Mouse (Mus musculus) MEL (cell line): Measurements from ENCODE around the gene Ubac2.

ENCODE experiments used
- BHLHE40 ChIP-seq: IDR thresholded peaks from 2 replicates; pipeline ENCODE4 v1.6.1; 2012; ENCODE audit warnings: low read depth, mild to moderate bottlenecking, inconsistent platforms, low read length, improper control_type of control experiment, borderline replicate concordance
- CTCF ChIP-seq, 3 experiments: IDR thresholded peaks in 2 of 3; conservative IDR thresholded peaks in 1 of 3; 2 replicates each; pipeline ENCODE4 v1.5.1; 2011 to 2012; ENCODE audit warnings: low read length in 3 of 3, low read depth in 2 of 3, mild to moderate bottlenecking in 2 of 3, improper control_type of control experiment in 1 of 3, inconsistent platforms in 1 of 3, mixed read lengths in 1 of 3, moderate library complexity in 1 of 3; ENCODE audit not compliant: control insufficient read depth in 1 of 3, insufficient read depth in 1 of 3, poor library complexity in 1 of 3, severe bottlenecking in 1 of 3
- EP300 ChIP-seq, 2 experiments: IDR thresholded peaks; 2 replicates each; pipeline ENCODE4 v1.6.1; 2011; ENCODE audit warnings: improper control_type of control experiment in 2 of 2, low read length in 2 of 2, low read depth in 1 of 2, mild to moderate bottlenecking in 1 of 2
- GATA1 ChIP-seq: IDR thresholded peaks from 2 replicates; pipeline ENCODE4 v1.6.1; 2011; ENCODE audit warnings: low read depth, low read length, improper control_type of control experiment
- MYC ChIP-seq: IDR thresholded peaks from 2 replicates; pipeline ENCODE4 v1.6.1; 2011; ENCODE audit warnings: low read depth, mild to moderate bottlenecking, low read length, improper control_type of control experiment, moderate library complexity
- NRF1 ChIP-seq: IDR thresholded peaks from 2 replicates; pipeline ENCODE4 v1.6.1; 2014; ENCODE audit warnings: low read depth, mild to moderate bottlenecking, inconsistent platforms, low read length, improper control_type of control experiment, moderate library complexity; ENCODE audit not compliant: poor library complexity, insufficient read depth, severe bottlenecking
- POLR2A ChIP-seq, 2 experiments: IDR thresholded peaks; 2 replicates each; pipeline ENCODE4 v1.6.1; 2011 to 2012; ENCODE audit warnings: low read length in 2 of 2, mild to moderate bottlenecking in 2 of 2, control low read depth in 1 of 2, improper control_type of control experiment in 1 of 2, low read depth in 1 of 2, moderate library complexity in 1 of 2; ENCODE audit not compliant: control insufficient read depth in 1 of 2, insufficient read depth in 1 of 2, poor library complexity in 1 of 2

DNA sequence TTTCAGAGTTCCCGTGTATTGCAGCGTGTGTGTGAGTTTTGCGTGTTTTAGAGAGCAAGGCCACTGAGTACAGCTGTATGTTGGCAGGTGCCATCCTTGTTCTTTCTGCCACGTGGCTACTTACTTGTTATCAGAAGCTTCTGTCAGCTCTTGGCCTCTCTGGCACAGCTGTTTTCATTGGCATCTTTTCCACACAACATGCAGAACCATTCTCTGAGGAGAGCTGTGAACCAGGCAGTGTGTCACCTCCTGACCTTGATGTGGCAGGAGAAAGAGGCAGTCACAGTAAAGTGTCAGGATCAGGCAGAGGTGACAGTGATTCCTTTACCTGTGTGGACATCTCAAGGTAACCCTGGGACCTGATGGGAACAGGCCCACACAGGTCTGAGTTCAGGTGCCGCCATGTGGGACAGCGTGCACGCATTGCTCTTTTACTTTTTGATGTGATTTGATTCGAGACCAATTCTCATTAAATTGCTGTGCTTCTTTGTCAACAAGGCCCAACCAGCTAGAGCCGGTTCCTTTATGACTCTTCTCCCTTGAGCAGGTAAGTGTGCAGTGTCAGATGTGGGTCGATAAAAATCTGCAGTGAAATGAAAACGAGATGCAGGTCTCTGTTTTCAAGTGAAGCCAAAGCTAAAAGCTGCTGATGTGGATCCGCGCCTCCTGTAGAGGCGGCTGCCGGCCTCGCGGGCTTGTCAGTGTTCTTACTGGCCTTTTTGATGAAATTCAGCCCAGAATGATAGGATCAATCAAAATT, 122.1 kb downstream of the Ubac2 start:
- TF ChIP-seq CTCF (IDR thresholded peaks at IDR 0.05 in 2 of 3, conservative IDR thresholded peaks at IDR 0.05 in 1 of 3; ENCODE audit: control insufficient read depth in 1 of 3, insufficient read depth in 1 of 3, low read depth in 2 of 3, low read length in 3 of 3, poor library complexity in 1 of 3, severe bottlenecking in 1 of 3) (no peak), EP300 (IDR thresholded peaks at IDR 0.05; ENCODE audit: low read depth in 1 of 2, low read length in 2 of 2) (no peak), GATA1 (no peak), MYC (no peak), NRF1 (no peak), BHLHE40 (no peak), POLR2A (IDR thresholded peaks at IDR 0.05; ENCODE audit: control insufficient read depth in 1 of 2, insufficient read depth in 1 of 2, low read depth in 1 of 2, low read length in 2 of 2, poor library complexity in 1 of 2) (no peak)
